Mouse (Mus musculus): ENCODE measurements around the gene Zfp553.
"Not testable (repeated sequence)": the region's sequence is repeated elsewhere in the genome, so short reads cannot be mapped to it uniquely, and the experiment has no call there.

Zfp553 gene

DNA sequence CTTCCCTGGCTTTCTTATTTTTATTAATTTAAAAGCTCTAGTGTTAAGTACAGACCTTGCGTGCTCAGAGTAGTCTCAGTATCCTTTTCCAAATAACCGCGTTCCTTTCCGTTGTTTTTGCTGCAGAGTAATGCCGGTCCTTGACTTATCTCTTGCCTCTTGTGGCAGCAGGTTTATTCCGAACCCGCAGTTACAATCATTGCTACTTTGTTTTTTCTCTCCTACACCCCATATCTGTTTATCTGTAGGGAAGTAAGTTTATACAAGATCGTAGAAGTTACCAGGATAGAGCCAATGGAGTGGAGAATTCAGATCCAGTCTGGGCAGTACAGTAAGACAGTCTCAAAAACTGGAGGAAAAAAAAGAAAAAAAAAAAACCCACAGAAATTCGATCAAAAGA, 904 bp downstream of the Zfp553 start:
- DNase-seq = no peak

DNA sequence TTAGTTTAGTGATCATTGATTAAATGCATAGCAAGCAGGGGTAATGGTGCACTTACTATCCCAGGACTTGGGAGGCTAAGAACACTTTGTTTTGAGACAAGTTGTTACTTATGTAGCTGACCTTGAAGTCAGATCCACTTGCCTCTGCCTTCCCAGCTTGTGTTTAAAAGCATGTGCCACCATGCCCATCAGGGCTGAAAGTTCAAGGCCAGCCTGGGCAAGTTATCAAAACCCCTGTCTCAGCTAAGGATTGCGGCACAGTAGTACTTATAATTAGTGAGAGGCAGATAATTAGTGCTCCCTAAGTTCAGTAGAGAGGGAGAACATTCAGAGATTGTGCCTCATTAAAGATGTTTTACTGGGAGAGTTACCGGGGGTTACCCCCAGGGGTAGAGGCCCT, 1.9 kb downstream of the Zfp553 start:
- DNase-seq = no peak

DNA sequence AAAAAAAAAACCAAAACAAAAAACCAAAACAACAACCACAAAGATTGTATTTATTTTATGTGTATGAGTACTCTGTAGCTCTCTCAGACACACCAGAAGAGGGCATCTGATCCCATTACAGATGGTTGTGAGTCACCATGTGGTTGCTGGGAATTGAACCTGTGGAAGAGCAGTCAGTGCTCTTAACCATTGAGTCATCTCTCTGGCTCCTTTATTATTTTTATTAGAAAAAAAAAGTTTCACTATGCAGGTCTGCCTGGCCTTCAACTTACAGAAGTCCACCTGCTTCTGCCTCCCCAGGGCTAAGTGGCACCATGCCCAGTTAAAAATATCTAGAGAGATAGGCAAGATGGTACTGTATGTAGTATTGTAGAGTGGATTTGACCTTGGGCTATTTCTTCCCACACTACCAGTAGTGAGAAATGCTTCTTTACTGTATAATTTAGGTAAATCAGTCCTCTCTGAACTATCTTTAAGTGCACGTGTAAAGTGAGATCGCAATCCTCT, 10.6 kb downstream of the Zfp553 start:
- no peak for DNase-seq

DNA sequence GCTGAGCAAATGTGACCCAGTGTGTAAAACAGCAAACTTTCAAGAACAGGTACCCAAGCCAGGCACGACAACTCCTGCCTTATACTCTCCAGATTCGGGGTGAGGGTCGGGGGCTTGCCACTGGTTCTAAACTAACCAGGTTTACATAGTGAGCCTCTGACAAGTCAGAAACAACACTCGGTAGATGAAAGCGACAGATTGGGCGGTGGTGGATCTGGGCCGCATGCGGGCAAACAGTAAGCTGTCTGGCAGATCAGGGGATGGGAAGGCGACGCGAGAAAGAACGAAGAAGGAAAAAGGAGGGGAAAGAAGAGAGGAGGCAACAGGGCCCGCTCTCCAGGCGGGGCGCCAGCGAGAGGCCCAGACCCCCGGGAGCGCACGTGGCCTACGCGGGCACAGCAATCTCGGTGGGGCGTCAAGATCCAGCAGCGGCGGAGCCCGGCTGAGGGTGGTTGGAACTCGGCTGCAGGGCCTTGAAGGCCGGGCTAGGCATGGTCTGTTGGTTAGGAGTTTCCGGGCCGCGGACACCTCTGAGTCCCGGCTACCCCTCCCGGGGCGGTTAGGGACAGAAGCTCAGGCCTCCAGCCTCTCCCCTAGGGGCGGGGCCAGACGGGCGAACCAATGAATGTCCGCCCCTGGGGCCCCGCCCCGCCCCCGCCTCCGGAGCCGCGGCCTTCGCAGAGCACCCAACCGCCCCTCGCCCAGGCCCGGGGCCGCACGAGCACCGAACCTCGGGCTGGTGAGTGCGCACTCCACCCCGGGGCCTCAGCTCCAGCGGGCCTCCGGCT, 11.2 kb downstream of the Zfp553 start, which contains the start of gene Zfp771:
Gene Zfp771, plus strand, starts transcription at position 405 of the 788 bp plus-strand sequence.
- DNase-seq = peak; percentile 100

DNA sequence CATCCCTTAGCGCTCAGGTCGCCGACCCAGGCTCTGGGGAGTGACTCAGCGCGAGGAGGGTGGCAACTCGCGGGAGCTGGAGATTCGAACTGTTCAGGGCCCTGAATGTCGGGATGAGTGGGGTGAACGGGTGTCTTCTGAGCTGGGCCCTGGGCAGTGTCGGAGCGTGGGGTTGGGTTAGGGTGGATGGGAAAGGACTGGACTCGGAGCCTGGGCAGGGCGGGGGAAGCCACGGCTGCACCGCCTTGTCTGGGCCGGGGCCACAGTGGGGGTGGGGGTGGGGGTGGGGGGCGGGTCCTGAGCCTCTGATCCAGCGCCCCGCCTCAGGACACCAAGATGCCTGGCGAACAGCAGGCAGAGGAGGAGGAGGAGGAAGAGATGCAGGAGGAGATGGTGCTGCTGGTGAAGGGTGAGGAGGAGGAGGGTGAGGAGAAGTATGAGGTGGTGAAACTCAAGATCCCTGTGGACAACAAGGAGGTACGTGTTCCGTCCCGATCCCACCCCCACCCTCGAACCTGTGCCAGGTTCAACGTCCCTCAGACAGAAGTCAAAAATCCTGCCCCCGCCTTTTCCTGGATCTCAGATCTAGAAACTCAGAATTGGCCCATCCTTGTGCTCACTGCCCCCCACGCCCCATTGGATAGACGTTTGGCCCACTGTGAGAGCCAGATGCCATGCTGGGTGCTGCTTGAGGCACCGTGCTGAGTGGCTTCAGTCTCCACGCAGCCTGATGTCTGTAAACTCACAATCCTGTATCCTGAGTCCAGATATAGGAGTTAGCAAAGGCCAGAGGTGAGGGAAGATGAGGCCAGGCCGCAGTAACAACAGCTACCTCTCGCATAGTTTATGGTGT, 12.0 kb downstream of the Zfp553 start:
- no peak for DNase-seq

GRCm38 (mm10) chr7:127250511-127250910, 17.6 kb downstream of the Zfp553 start:
- not testable (repeated sequence) for DNase-seq

GRCm38 (mm10) chr7:127252414-127252813, 19.6 kb downstream of the Zfp553 start:
- DNase-seq = no peak

- peak; percentile 93 for DNase-seq
These were observed 20.5 kb downstream of the Zfp553 start for GRCm38 (mm10) chr7:127253341-127253740.

DNA sequence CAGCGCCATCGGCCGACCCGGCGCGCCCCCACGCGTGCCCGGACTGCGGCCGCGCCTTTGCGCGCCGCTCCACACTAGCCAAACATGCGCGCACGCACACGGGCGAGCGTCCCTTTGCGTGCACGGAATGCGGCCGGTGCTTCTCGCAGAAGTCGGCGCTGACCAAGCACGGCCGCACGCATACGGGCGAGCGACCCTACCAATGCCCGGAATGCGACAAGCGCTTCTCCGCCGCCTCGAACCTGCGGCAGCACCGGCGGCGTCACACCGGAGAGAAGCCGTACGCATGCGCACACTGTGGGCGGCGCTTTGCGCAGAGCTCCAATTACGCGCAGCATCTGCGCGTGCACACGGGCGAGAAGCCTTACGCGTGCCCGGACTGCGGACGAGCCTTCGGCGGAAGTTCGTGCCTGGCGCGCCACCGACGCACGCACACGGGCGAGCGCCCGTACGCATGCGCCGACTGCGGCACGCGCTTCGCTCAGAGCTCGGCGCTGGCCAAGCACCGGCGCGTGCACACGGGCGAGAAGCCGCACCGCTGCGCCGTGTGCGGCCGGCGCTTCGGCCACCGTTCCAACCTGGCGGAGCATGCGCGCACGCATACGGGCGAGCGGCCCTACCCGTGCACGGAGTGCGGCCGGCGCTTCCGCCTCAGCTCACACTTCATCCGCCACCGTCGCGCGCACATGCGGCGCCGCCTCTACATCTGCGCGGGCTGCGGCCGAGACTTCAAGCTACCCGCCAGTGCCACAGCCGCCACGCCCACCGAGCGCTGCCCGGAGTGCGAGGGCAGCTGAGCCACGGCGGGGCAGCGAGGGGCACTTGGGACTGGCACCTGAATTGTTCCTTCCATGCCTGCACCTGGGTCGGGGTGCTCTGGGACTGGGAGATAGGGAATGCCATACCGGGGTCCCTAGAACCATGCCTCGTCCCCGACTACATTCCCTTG, 21.2 kb downstream of the Zfp553 start:
- peak; percentile 99 for DNase-seq

DNA sequence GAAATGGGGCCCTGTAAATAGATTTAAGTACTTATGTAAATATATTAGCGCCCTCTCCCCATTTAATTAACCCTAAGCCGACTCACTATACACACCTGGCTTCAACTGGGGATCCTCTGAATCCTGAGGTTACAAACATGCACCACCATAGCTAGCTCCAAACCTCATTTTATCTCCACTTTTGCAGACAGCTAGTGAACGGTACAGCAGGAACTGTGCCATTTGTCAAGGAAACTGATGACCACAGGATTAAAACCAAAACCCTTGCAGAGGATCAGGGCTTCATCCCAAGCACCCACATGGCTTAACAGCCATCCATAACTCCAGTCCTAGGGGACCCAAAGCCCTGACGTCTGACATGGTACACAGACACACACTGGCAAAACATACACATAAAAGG, 22.1 kb downstream of the Zfp553 start:
- DNase-seq = no peak

DNA sequence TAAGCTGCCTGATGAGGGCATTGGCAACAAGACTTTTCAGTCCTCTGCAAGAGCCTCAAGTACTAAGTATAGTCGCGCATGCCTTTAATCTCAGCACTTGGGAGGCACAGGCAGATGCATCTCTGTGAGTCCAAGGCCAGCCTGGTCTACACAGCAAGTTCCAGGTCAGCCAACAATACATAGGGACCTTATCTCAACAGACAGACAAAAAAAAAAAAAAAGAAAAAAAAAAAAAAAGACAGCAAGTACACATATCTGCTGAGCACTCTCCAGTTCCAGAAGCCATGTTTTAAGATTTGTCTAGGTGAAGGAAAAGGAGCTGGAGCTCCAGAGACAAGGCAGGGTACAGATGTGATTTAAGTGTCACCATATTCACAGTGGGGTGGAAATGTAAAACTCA, 23.1 kb downstream of the Zfp553 start:
- no peak for DNase-seq

GRCm38 (mm10) chr7:127256518-127256917, 23.7 kb downstream of the Zfp553 start:
- DNase-seq = peak; percentile 93

GRCm38 (mm10) chr7:127259186-127259905, 26.5 kb downstream of the Zfp553 start:
- peak; percentile 84 for DNase-seq

GRCm38 (mm10) chr7:127260309-127261111, 27.6 kb downstream of the Zfp553 start, which contains the start of gene Dctpp1:
TSS of gene Dctpp1 (minus strand) at chr7:127260709.
- DNase-seq = peak; percentile 100

DNA sequence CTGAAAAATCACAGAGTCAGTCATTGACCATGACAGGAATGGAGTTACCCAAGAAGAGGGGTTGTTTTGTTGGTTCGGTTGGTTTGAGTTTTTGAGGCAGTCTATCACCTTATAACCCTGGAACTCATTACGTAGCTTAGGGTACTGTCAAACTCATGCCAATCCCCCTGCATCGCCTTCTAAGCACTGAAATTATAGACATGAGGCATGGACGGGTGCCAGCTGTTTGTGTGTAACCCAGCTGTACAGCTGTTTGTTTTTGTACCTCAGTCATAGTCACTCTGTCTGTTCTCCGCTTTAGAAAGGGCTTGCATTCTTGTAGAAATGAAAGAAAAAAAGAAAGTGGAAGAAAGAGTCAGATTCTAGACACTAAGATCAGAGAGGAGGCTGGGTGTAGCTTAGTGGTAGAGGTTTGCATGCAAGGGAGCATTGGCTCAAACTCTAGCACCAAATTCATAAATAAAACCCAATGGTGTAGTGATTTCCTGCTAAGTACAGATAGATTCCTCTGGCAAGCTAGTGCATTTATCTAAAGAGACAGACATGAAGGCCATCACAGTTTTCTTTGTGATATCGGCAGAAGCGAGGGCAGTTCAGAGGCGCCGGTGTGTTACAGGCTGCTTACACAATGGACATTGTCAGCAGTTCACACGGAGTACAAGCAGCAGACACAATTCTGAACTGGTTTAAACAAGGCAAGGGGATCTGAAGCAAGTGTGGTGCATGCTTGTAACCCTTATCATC, 29.5 kb downstream of the Zfp553 start:
- DNase-seq = no peak

DNA sequence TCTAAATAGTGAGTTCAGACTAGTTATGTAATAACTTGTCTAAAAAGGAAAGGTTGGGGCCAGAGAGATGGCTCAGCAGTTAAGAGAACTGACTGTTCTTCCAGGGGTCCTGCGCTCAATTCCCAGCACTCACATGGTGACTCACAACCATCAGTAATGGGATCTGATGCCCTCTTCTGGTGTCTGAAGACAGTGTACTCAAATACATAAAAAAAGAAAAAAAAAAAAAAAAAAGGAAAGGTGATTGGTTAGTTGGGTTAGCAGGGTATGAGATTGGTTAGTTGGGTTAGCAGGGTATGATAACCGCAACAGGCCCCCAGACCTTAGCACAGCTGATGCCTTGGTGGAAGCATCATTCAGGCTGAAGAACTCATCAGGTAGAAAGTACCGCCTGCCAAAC, 30.7 kb downstream of the Zfp553 start:
- no peak for DNase-seq

DNA sequence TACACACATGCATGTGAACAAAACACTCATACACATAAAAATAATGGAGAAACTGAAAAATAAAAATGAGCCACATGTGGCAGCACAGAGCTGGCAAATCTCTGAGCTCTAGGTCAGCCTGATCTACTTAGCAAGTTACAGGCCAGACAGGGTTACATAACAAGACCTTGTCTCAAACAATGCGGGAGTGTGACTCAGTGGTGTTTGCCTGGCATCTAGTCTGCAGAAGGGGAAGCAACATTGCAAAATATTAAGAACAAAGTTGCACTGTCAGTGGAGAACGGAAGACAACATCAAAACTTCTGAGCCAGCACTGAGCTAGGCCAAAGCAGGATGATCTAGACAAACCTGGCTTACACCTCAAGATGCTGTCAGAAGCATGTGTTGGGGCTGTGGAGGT, 37.4 kb downstream of the Zfp553 start:
- no peak for DNase-seq

GRCm38 (mm10) chr7:127270666-127271065, 37.8 kb downstream of the Zfp553 start:
- no peak for DNase-seq

DNA sequence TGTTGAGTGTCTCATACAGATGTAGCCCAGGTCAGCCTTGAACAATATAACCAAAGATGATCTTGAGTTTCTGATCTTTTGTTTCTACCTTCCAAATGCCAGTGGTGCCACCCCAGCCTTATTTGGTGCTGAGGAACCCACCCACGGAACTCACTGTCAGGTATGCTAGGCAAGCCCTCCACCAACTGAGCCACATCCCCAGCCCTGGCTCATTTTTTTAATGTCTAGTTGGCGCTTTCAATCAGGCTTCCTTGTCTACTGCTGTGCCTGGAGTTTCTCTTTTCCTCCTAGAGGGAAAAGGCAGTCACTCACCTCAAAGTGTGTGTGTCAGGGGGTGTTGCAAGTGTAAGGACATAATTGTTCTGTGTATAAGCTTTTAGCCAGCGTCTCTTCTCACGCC, 38.2 kb downstream of the Zfp553 start:
- DNase-seq = no peak

DNA sequence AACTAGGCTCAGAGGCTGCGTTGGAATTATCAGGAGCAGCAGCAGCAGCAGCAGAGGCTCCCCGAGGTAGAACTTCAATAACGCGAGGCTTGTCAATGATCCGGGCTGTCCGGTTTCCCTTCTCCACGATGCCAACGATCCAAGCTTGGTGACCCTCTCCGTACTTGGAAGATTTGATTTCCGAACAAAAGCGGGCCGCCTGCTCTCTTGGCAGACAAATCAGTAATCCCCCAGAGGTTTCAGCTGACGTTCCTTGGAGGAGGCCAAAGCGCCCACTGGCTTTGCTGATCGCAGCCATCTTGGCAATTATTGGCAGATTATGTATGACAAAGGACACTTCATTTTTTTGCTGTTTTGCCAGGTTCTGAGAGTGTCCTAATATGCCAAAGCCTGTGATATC, 39.7 kb downstream of the Zfp553 start:
- peak; percentile 83 for DNase-seq
